Mouse (Mus musculus): ENCODE results near the gene Hapln1.

Gene Hapln1

GRCm38 (mm10) chr13:89603336-89603735 lies 63.7 kb downstream of the Hapln1 start:
- DNase-seq = no peak

GRCm38 (mm10) chr13:89607399-89607798 lies 67.8 kb downstream of the Hapln1 start:
- DNase-seq = no peak

GRCm38 (mm10) chr13:89619064-89619463 lies 79.5 kb downstream of the Hapln1 start:
- no peak for DNase-seq

DNA sequence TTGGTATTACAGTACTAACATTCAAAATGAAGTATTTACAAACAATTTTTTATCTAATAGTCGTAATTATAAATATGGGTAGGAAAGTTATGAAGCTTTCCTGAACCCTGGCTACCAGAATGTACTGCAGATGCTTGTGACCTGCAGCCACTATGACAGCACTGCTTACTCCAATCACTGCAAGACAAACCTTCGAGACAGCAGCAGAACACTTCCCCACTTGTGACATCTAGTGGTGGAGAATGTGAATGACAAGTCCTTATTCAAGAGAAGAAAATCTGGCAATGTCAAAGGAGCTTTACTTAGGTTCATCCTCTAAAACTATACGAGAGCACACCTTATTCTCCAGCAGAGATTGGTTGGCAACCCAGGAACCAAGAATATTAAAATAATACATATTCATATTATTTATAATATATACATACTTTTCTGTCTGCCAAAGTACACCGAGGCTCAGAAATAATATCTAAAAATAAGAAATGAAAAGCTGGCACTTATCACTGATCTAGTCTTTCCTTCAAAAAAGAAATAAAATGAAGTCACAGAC lies 94.6 kb downstream of the Hapln1 start:
- peak; percentile 51 to 66 for DNase-seq

- no peak for DNase-seq
Observed at GRCm38 (mm10) chr13:89637012-89637411, 97.4 kb downstream of the Hapln1 start.

DNA sequence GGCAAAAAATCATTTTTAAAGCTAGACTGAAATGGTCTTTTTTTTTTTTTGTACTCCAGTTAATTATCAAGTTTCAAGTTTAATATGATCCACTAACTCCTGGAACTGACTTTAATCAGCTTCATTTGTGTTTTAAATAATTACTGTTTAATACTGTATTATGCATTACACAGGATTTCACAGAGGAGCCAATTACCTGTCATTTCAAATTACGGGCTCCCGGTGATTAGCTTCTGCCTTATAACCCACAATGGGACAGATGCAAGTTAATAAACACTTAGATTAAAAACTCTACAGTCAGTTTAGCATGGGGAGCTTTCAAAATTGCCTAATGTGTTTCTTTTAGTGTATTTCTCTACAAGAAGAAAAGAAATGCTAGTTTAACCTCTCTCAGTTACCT lies 106.0 kb downstream of the Hapln1 start:
- no peak for DNase-seq

DNA sequence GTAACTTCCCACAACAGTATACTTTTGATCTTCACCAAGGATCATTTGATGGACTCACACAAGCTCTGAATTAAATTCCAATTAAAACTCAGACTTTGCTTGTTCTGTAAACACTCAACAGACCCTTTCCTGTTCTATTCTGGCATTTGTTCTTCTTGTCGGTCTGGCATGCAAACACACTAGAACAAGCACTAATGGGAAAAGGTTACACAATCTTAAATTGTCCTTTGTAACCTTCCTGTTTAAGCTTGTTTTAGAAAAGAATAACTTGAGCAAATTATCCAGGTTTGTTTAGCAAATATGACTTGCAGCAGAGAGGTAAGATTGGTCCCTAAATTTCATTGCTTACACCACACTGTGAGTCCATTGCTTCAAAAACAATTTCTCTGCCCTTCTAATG lies 113.2 kb downstream of the Hapln1 start:
- DNase-seq = no peak

GRCm38 (mm10) chr13:89653279-89653678 lies 113.7 kb downstream of the Hapln1 start:
- no peak for DNase-seq

DNA sequence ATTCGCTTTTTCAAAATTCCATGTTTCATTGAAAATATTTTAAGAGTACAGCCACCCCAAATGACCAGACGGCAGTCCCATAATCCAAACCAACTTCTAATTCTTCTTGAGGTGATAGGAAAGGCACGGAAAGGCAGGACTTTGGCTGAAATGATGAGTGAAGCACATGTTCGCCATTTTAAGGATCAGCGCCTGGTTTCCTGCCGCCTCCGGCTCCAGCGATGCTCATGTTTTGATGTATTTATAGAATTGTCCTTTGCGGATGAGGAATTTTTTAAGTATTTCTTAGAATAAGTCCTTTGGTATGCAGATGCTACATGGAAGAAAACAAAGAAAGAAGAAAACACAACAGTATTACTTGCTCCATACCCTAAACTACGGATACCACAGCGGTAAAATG lies 117.5 kb downstream of the Hapln1 start:
- no peak for DNase-seq
